Mouse (Mus musculus) liver, adult 2 months (tissue): ENCODE data around the gene Ptges3l.

ENCODE experiments used
- CTCF ChIP-seq: fragments of 200-500 bp; IDR thresholded peaks from 2 replicates; pipeline ENCODE4 v1.5.1; 2011; ENCODE audit warnings: low read depth, low read length, control low read depth
- POLR2A ChIP-seq: fragments of 200-500 bp; IDR thresholded peaks from 2 replicates; pipeline ENCODE4 v1.6.1; 2011; ENCODE audit warnings: low read length, control low read depth; ENCODE audit not compliant: insufficient read depth; ENCODE audit errors: extremely low read depth

- TF ChIP-seq CTCF: no peak
- TF ChIP-seq POLR2A: no peak
These were observed 30.5 kb upstream of the Ptges3l start for GRCm38 (mm10) chr11:101455627-101456026.
